Mouse (Mus musculus) heart, postnatal 0 days (tissue): ENCODE measurements around the gene Abcg5. TPM values are rescaled to one million over a fixed set of nuclear protein-coding genes. Genes with fewer than 3 reads are reported as not detected.

Source experiments
- ATAC-seq: fragments of 200-750 bp; cut with Nextera tagmentation; 2 replicates; pipeline ENCODE4 v1.8.0; 2017; ENCODE audit warnings: low read depth, moderate number of reproducible peaks, moderate library complexity; ENCODE audit not compliant: insufficient read depth
- DNase-seq: peaks from one replicate; pipeline ENCODE4 v3.0.0-alpha.2; 2016; ENCODE audit warnings: low spot score
- H3K27ac ChIP-seq: fragments of 300-500 bp; sonication (generic); 2 replicates; pipeline ENCODE4 v1.5.1; 2014; ENCODE audit warnings: low read depth, mild to moderate bottlenecking
- H3K27me3 ChIP-seq: fragments of 300-500 bp; sonication (generic); 2 replicates; pipeline ENCODE4 v1.6.1; 2014; ENCODE audit warnings: low read length, mixed read lengths; ENCODE audit not compliant: control insufficient read depth, insufficient read depth
- H3K36me3 ChIP-seq: fragments of 300-500 bp; sonication (generic); replicated peaks from 2 replicates; pipeline ENCODE4 v1.6.1; 2014; ENCODE audit warnings: low read length, mixed read lengths; ENCODE audit not compliant: control insufficient read depth, insufficient read depth
- H3K4me1 ChIP-seq: fragments of 300-500 bp; sonication (generic); 2 replicates; pipeline ENCODE4 v1.6.1; 2014; ENCODE audit warnings: antibody characterized with exemption; ENCODE audit not compliant: control insufficient read depth, insufficient read depth
- H3K4me2 ChIP-seq: fragments of 300-500 bp; sonication (generic); 2 replicates; pipeline ENCODE4 v1.6.1; 2014; ENCODE audit warnings: low read depth, mild to moderate bottlenecking, low read length, moderate library complexity
- H3K4me3 ChIP-seq: fragments of 300-500 bp; sonication (generic); 2 replicates; pipeline ENCODE4 v1.5.1; 2014; ENCODE audit warnings: low read depth, low read length
- H3K9ac ChIP-seq: fragments of 300-500 bp; sonication (generic); replicated peaks from 2 replicates; pipeline ENCODE4 v1.6.1; 2014; ENCODE audit warnings: low read depth, low read length, mixed read lengths
- H3K9me3 ChIP-seq: fragments of 300-500 bp; sonication (generic); replicated peaks from 2 replicates; pipeline ENCODE4 v1.6.1; 2016; ENCODE audit warnings: low read length; ENCODE audit not compliant: control insufficient read depth
- CTCF ChIP-seq: IDR thresholded peaks from 2 replicates; pipeline ENCODE4 v1.5.1; 2016; ENCODE audit warnings: antibody characterized with exemption, control low read depth, low read depth
- EP300 ChIP-seq: IDR thresholded peaks from 2 replicates; pipeline ENCODE4 v1.6.1; 2016; ENCODE audit warnings: antibody characterized with exemption, low read depth
- WGBS: fragments of 180-500 bp; shearing (Covaris S2); extraction: QIAGEN DNeasy Blood & Tissue Kit; methylation state at CpG from one replicate; pipeline ENCODE4 v1.1.7; 2014; 5-methylcytosine and 5-hydroxymethylcytosine counted together
- polyA plus RNA-seq: library from polyadenylated mRNA; unstranded; fragments of >200 nt; fragmentation: Nextera tagmentation; extraction: Ambion mirVana; gene quantifications from 2 replicates; pipeline ENCODE4 v1.2.1, GENCODE M21; 2015
- total RNA-seq: library from RNA; depleted of rRNA; stranded (reverse); fragments of >200 nt; gene quantifications from 2 replicates; pipeline ENCODE4 v1.2.3, GENCODE M21; 2014; ENCODE audit warnings: low replicate concordance

Gene Abcg5
- total and polyA plus RNA-seq, 2 experiments from 2014 or later, result not detected

- no peaks in the 10 kb centered on the region for H3K36me3 ChIP-seq
- H3K4me2 ChIP-seq, result no peak overlapping the region
- no peaks in the 10 kb centered on the region for H3K4me1 ChIP-seq
- H3K4me3 ChIP-seq, result no peak overlapping the region
- H3K9ac ChIP-seq, result no peak overlapping the region
- ATAC-seq (no peak), DNase-seq (no peak)
- H3K9me3 ChIP-seq, result no peaks in the 10 kb centered on the region
- 72% methylated on average over 16 of the region's 16 CpGs for WGBS
- no peak overlapping the region for H3K27ac ChIP-seq
- peaks cover 18% of the 10 kb centered on the region for H3K27me3 ChIP-seq
- TF ChIP-seq CTCF, result no peak
- TF ChIP-seq EP300, result no peak
Measured at GRCm38 (mm10) chr17:84672376-84673369, 10.1 kb downstream of the Abcg5 start.

- DNase-seq, result no peak
- no peak for ATAC-seq
- WGBS, result 76% methylated on average over 3 of the region's 3 CpGs
- no peak overlapping the region for H3K4me2 ChIP-seq
- H3K4me1 ChIP-seq, result peaks cover 6% of the 10 kb centered on the region; the same call in 1 of the 2 replicates
- H3K9me3 ChIP-seq, result no peaks in the 10 kb centered on the region
- no peak overlapping the region for H3K27ac ChIP-seq
- no peak overlapping the region for H3K4me3 ChIP-seq
- no peaks in the 10 kb centered on the region for H3K36me3 ChIP-seq
- H3K27me3 ChIP-seq, result no peaks in the 10 kb centered on the region
- no peak for TF ChIP-seq CTCF
- no peak for TF ChIP-seq EP300
- H3K9ac ChIP-seq, result no peak overlapping the region
Measured at GRCm38 (mm10) chr17:84667848-84668247, 15.0 kb downstream of the Abcg5 start.

GRCm38 (mm10) chr17:84665691-84666090 is 17.1 kb downstream of the Abcg5 start:
- Histone ChIP-seq H3K4me1 (peaks cover 6% of the 10 kb centered on the region; the same call in 1 of the 2 replicates), H3K9ac (no peak overlapping the region), H3K4me3 (no peak overlapping the region), H3K36me3 (no peaks in the 10 kb centered on the region), H3K9me3 (no peaks in the 10 kb centered on the region), H3K27ac (no peak overlapping the region), H3K27me3 (no peaks in the 10 kb centered on the region), H3K4me2 (no peak overlapping the region)
- TF ChIP-seq CTCF, result no peak
- no peak for TF ChIP-seq EP300
- WGBS, result 41% methylated on average over 9 of the region's 9 CpGs
- DNase-seq (no peak), ATAC-seq (no peak)

- no peaks in the 10 kb centered on the region for H3K27me3 ChIP-seq
- ATAC-seq, result no peak
- no peak overlapping the region for H3K9ac ChIP-seq
- TF ChIP-seq EP300 (no peak), CTCF (no peak)
- no peaks in the 10 kb centered on the region for H3K9me3 ChIP-seq
- H3K36me3 ChIP-seq, result no peaks in the 10 kb centered on the region
- H3K4me2 ChIP-seq, result no peak overlapping the region
- 32% methylated on average over 10 of the region's 10 CpGs for WGBS
- DNase-seq, result no peak
- peaks cover 6% of the 10 kb centered on the region; the same call in 1 of the 2 replicates for H3K4me1 ChIP-seq
- H3K27ac ChIP-seq, result no peak overlapping the region
- no peak overlapping the region for H3K4me3 ChIP-seq
Measured at GRCm38 (mm10) chr17:84665053-84665452, 17.8 kb downstream of the Abcg5 start.

- no peak overlapping the region for H3K9ac ChIP-seq
- H3K4me2 ChIP-seq, result no peak overlapping the region
- H3K9me3 ChIP-seq, result no peaks in the 10 kb centered on the region
- no peak overlapping the region for H3K27ac ChIP-seq
- TF ChIP-seq CTCF, result no peak
- TF ChIP-seq EP300, result no peak
- no peaks in the 10 kb centered on the region for H3K27me3 ChIP-seq
- no peaks in the 10 kb centered on the region for H3K36me3 ChIP-seq
- DNase-seq (no peak), ATAC-seq (no peak)
- H3K4me3 ChIP-seq, result no peak overlapping the region
- WGBS, result 78% methylated on average over 8 of the region's 8 CpGs
- H3K4me1 ChIP-seq, result no peaks in the 10 kb centered on the region
Measured at GRCm38 (mm10) chr17:84658951-84659350, 23.9 kb downstream of the Abcg5 start.
